Mouse (Mus musculus) liver, adult 2 months (tissue): ENCODE results near the gene Gm48552. TPM values are rescaled to one million over a fixed set of nuclear protein-coding genes. Genes with fewer than 3 reads are reported as not detected.

Experiments used
- DNase-seq: peaks from one replicate; pipeline ENCODE4 v3.0.0-alpha.2; 2011; ENCODE audit warnings: low read depth, low spot score; ENCODE audit errors: extremely low read depth
- H3K27ac ChIP-seq: fragments of 200-500 bp; replicated peaks from 2 replicates; pipeline ENCODE4 v1.5.1; 2012; ENCODE audit warnings: low read depth, mild to moderate bottlenecking, control low read depth, inconsistent platforms, low read length; ENCODE audit not compliant: insufficient read depth
- H3K27me3 ChIP-seq: fragments of 200-500 bp; 2 replicates; pipeline ENCODE4 v1.6.1; 2012; ENCODE audit warnings: mild to moderate bottlenecking, moderate library complexity, low read length, inconsistent platforms; ENCODE audit not compliant: control insufficient read depth, insufficient read depth
- H3K36me3 ChIP-seq: fragments of 200-500 bp; 2 replicates; pipeline ENCODE4 v1.6.1; 2012; ENCODE audit warnings: low read length, inconsistent platforms; ENCODE audit not compliant: control insufficient read depth, insufficient read depth
- H3K4me1 ChIP-seq: fragments of 200-500 bp; 2 replicates; pipeline ENCODE4 v1.6.1; 2011; ENCODE audit warnings: low read length; ENCODE audit not compliant: control insufficient read depth, insufficient read depth
- H3K4me3 ChIP-seq: fragments of 200-500 bp; 2 replicates; pipeline ENCODE4 v1.5.1; 2011; ENCODE audit warnings: low read depth, mild to moderate bottlenecking, control low read depth, low read length, moderate library complexity; ENCODE audit not compliant: insufficient read depth
- H3K79me2 ChIP-seq: fragments of 200-500 bp; 2 replicates; pipeline ENCODE4 v1.6.1; 2012; ENCODE audit warnings: inconsistent platforms, mild to moderate bottlenecking, low read length, moderate library complexity; ENCODE audit not compliant: control insufficient read depth, insufficient read depth
- H3K9ac ChIP-seq: fragments of 200-500 bp; 2 replicates; pipeline ENCODE4 v1.6.1; 2012; ENCODE audit warnings: low read depth, mild to moderate bottlenecking, control low read depth, inconsistent platforms, low read length
- CTCF ChIP-seq: fragments of 200-500 bp; IDR thresholded peaks from 2 replicates; pipeline ENCODE4 v1.5.1; 2011; ENCODE audit warnings: low read depth, low read length, control low read depth
- POLR2A ChIP-seq: fragments of 200-500 bp; IDR thresholded peaks from 2 replicates; pipeline ENCODE4 v1.6.1; 2011; ENCODE audit warnings: low read length, control low read depth; ENCODE audit not compliant: insufficient read depth; ENCODE audit errors: extremely low read depth
- WGBS: fragments of 180-500 bp; shearing (Covaris S2); methylation state at CpG from one replicate; pipeline ENCODE4 v1.1.7; 2018; 5-methylcytosine and 5-hydroxymethylcytosine counted together
- polyA plus RNA-seq: library from polyadenylated mRNA; depleted of rRNA; stranded (reverse); fragments of >200 nt; gene quantifications from 2 replicates; pipeline ENCODE4 v1.2.3, GENCODE M21; 2012; rRNA removed
- total RNA-seq: library from RNA; depleted of rRNA; stranded (reverse); fragments of >200 nt; gene quantifications from 2 replicates; pipeline ENCODE4 v1.2.3, GENCODE M21; 2014; rRNA removed

Gene Gm48552
- 0.40 TPM in 1 of 2 replicates, not detected in the other for total RNA-seq
- polyA plus RNA-seq, result 0.26 and 1.4 TPM in 2 replicates

DNA sequence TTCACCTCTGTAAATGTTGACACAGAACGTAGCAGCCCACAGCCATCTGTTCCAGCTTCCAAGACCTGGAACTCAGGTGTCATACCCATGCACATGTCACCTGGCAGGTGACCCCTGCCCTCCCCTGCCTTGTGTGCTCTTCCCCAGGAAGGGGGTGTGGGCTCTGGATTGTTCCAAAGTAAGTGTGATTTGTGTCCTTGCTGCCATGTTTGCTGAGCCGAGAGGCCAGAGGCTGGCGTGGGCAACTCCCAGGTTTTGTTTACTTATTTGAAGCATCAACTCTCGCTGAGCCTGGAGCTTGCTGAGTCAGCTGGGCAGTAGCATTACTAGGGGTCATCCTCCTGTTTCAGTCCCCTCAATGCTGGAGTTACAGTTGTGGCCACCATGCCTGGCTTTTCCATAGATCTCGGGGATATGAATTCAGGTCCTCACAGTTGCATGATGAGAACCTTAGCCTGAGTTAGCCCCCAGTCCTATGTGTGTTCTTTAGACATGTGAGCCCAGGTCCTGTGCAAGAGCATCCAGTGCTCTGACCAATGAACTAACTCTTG is at the start of gene Gm48552:
Gene Gm48552, plus strand, starts transcription at position 501 of the 551 bp plus-strand sequence.
- WGBS, result 32% methylated on average over 5 of the region's 5 CpGs
- peak; percentile 58 for DNase-seq
- Histone ChIP-seq H3K4me1 (peaks cover 17% of the 10 kb centered on the region), H3K79me2 (peaks cover 13% of the 10 kb centered on the region), H3K27me3 (no peaks in the 10 kb centered on the region), H3K27ac (no peak within 1 kb of the TSS), H3K36me3 (0 out of 2 replicates have a peak, but pooled peaks cover 1% of the 10 kb centered on the region), H3K4me3 (no peak within 1 kb of the TSS), H3K9ac (no peak within 1 kb of the TSS)
- TF ChIP-seq POLR2A (no peak), CTCF (no peak)

DNA sequence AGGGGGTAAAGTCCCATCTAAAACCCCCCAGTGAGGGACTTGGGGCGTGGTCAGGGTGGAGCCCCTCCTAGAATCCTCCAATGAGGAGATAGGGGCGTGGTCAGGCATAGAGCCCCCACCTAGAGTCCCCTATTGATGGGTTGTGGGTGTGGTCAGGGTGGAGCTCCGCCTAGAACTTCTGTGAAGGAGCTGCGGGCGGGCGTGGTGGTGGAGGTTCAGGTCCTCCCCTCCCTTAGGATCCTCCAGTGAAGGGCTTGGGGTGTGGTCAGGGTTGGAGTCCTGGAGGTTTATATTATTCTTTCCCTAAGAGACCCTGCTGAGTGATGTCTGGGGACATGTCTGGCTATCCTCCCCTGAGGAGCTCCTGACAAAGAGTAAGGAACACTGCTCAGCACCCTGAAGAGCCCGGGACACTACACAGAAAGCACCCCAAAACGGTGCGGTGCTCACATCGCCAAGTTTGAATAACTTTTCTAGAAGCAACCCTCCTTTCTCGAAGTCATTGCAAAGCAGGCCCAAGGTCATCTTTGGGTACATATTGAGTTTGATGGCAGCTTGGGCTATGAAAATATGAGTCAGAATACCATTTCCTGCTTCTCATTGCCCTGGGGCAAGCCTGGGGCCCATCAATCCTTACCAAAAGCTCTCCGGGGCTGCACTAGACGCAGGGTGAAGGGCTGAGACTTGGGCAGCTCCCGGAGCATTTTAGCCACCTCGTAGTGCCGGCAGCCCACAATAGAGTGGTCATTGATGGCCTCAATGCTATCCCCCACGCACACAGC is 48.1 kb upstream of the Gm48552 start:
- DNase-seq, result no peak
- Histone ChIP-seq H3K36me3 (no peaks in the 10 kb centered on the region), H3K27ac (no peak overlapping the region), H3K9ac (no peak overlapping the region), H3K27me3 (peaks cover 8% of the 10 kb centered on the region), H3K4me3 (no peak overlapping the region), H3K79me2 (no peaks in the 10 kb centered on the region), H3K4me1 (no peaks in the 10 kb centered on the region)
- TF ChIP-seq POLR2A, result no peak
- no peak for TF ChIP-seq CTCF
- 58% methylated on average over 17 of the region's 17 CpGs for WGBS

DNA sequence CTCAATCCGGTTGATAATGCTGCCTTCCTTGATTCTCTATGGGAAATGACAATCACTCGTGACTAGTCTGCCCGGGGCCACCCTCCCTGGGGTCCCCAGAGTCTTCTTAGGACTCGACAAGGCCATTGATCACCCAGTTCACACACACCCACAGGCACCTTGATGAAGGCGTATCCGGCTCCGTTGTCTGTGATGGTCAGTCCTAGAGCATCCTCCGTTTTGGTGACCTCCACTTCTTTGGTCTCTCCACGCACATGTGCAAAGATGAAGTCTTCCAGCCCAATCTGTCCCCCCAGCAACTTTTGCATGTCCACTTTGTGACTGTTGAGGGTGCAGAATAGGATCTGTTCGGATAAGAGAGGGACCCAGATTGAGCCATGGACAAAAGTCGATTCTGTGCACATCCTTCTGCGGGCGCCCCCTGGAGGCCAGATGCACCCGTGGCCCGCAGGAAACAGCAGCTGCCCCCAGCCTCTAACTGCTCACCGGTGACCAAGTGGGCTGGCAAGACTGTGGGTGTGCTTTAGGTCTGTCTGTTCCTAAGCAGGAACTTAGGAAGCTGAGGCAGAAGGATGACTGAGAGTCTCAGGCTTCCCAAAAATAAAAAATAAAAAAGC is 47.4 kb upstream of the Gm48552 start:
- no peak for DNase-seq
- WGBS, result 36% methylated on average over 16 of the region's 16 CpGs
- TF ChIP-seq POLR2A (no peak), CTCF (peak; percentile 83)
- no peak overlapping the region for H3K4me3 ChIP-seq
- H3K79me2 ChIP-seq, result no peaks in the 10 kb centered on the region
- H3K27ac ChIP-seq, result no peak overlapping the region
- H3K4me1 ChIP-seq, result no peaks in the 10 kb centered on the region
- no peaks in the 10 kb centered on the region for H3K36me3 ChIP-seq
- peaks cover 8% of the 10 kb centered on the region for H3K27me3 ChIP-seq
- H3K9ac ChIP-seq, result no peak overlapping the region

DNA sequence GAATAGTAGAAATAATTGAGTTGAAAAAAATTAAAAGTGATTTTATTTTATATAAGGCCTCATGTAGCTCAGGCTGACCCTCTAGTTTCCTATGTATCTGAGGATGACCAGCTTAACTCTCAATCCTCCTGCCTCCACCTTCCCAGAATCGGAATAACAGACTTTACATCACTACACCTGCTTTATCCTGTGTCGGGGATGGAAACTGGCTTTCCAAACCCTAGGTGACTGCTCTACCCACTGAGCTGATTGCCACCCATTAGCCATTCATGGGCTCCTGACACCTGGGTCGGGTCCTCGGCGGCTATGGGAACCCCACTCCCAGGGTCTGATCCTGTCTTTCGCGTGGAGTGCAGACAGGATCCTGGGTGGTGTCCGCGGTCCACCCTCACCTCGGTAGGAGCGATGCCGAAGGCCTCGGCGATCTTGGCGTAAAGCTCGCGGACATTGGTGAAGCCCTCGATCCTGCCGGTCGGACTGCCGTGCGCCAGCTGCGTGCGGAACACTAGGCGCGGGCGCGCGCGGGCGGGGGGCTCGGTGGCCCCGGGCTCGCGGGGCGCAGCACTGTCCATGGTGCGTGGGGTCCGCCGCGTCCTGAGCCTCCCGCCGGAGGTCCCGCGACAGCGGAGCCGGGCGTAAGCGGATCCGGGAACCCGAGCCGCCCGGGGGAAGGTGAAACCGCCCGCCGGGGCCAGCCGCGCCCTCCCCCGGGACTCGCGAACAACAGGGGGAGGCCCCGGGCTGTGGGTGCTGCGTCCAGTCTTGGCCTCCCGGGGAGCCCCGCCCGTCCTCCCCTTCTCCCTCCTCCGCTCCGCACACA is 45.9 kb upstream of the Gm48552 start, which contains the start of gene Gipc3:
Gene Gipc3, minus strand, starts transcription at position 581 of the 820 bp plus-strand sequence.
- peak within 1 kb of the TSS; percentile 73 for H3K9ac ChIP-seq
- H3K36me3 ChIP-seq, result no peaks in the 10 kb centered on the region; the same call in 1 of the 2 replicates
- peaks cover 8% of the 10 kb centered on the region; the same call in 1 of the 2 replicates for H3K4me1 ChIP-seq
- no peak within 1 kb of the TSS for H3K27ac ChIP-seq
- DNase-seq, result no peak
- peak within 1 kb of the TSS; percentile 63 for H3K4me3 ChIP-seq
- peaks cover 8% of the 10 kb centered on the region for H3K27me3 ChIP-seq
- TF ChIP-seq CTCF (no peak), POLR2A (no peak)
- H3K79me2 ChIP-seq, result no peaks in the 10 kb centered on the region
- WGBS, result 5% methylated on average over 60 of the region's 67 CpGs

DNA sequence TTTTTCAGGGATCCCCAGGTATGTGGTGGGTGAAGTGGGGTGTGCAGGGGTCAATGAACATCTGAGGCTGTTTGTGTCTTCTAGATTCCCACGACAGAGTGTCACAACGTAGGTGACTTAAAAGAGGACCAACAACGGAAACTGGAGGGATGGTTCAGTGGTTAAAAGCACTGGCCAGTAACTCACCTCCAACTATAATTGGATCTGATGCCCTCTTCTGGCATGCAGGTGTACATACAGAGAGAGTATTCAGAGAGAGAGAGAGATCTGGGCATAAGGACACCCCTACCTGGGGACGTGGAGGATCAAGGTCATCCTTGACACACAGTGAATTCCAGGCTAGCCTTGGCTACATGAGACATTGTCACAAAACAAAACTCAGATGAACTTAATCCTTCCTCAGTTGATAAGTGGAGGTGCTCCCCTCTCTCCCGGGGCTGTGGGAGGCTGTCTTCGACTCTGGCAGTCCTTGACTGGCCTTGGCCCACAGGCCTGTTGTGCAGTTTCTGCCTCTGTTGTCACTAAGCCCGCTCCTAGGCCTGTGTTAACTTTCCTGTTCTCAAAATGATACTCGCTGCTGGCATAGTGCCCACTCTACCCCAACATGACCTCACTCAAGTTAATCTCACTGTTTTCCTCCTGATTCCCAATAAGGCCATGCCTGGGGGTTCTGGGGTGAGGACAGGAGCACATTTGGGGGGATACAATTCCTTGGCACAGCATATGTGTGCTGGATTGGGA is 44.2 kb upstream of the Gm48552 start:
- no peak for DNase-seq
- Histone ChIP-seq H3K79me2 (no peaks in the 10 kb centered on the region), H3K4me1 (peaks cover 12% of the 10 kb centered on the region; the same call in 1 of the 2 replicates), H3K9ac (no peak overlapping the region), H3K27ac (no peak overlapping the region), H3K36me3 (no peaks in the 10 kb centered on the region; the same call in 1 of the 2 replicates), H3K27me3 (peaks cover 8% of the 10 kb centered on the region), H3K4me3 (no peak overlapping the region)
- TF ChIP-seq POLR2A, result no peak
- no peak for TF ChIP-seq CTCF
- WGBS, result 44% methylated on average over 8 of the region's 8 CpGs
